Mouse (Mus musculus): ENCODE measurements around the gene Gng7. TPM values are rescaled to one million over a fixed set of nuclear protein-coding genes. Genes with fewer than 3 reads are reported as not detected.

The Gng7 gene
- polyA plus RNA-seq, 1 experiment: 3.0 TPM

GRCm38 (mm10) chr10:80989446-80989845, 25.3 kb downstream of the Gng7 start:
- no peak for DNase-seq

GRCm38 (mm10) chr10:80987709-80988441, 26.9 kb downstream of the Gng7 start:
- peaks cover 10% of the 10 kb centered on the region for H3K4me1 ChIP-seq (ENCODE audit: control insufficient read depth, insufficient read depth, low read length)
- WGBS: 8% methylated on average over 10 of the region's 10 CpGs
- no peak overlapping the region for H3K4me3 ChIP-seq (replicated peaks; ENCODE audit: extremely low read depth, low read depth, low read length)
- TF ChIP-seq POLR2A (IDR thresholded peaks at IDR 0.05; ENCODE audit: borderline replicate concordance, extremely low read depth, low read depth, low read length) (no peak), CTCF (IDR thresholded peaks at IDR 0.05; ENCODE audit: insufficient read depth, low read length) (peak; percentile 92)
- peak; percentile 84 for DNase-seq

More at GRCm38 (mm10) chr10:80989446-80989845, 25.3 kb downstream of the Gng7 start:
- WGBS: 58% methylated on average over 6 of the region's 6 CpGs
- peaks cover 10% of the 10 kb centered on the region for H3K4me1 ChIP-seq (ENCODE audit: control insufficient read depth, insufficient read depth, low read length)
- no peak overlapping the region for H3K4me3 ChIP-seq (replicated peaks; ENCODE audit: extremely low read depth, low read depth, low read length)
- TF ChIP-seq CTCF (IDR thresholded peaks at IDR 0.05; ENCODE audit: insufficient read depth, low read length): no peak
- no peak for TF ChIP-seq POLR2A (IDR thresholded peaks at IDR 0.05; ENCODE audit: borderline replicate concordance, extremely low read depth, low read depth, low read length)

- DNase-seq: peak; percentile 48
- 60% methylated on average over 6 of the region's 6 CpGs for WGBS
- TF ChIP-seq CTCF (IDR thresholded peaks at IDR 0.05; ENCODE audit: insufficient read depth, low read length) (no peak), POLR2A (IDR thresholded peaks at IDR 0.05; ENCODE audit: borderline replicate concordance, extremely low read depth, low read depth, low read length) (no peak)
- H3K4me1 ChIP-seq (ENCODE audit: control insufficient read depth, insufficient read depth, low read length): peaks cover 10% of the 10 kb centered on the region
- no peak overlapping the region for H3K4me3 ChIP-seq (replicated peaks; ENCODE audit: extremely low read depth, low read depth, low read length)
Observed at GRCm38 (mm10) chr10:80986754-80987153, 28.0 kb downstream of the Gng7 start.

- TF ChIP-seq CTCF (IDR thresholded peaks at IDR 0.05; ENCODE audit: insufficient read depth, low read length) (no peak), POLR2A (IDR thresholded peaks at IDR 0.05; ENCODE audit: borderline replicate concordance, extremely low read depth, low read depth, low read length) (peak; percentile 24; the same call in 1 of the 2 replicates)
- DNase-seq: no peak
- WGBS: 17% methylated on average over 13 of the region's 13 CpGs
- Histone ChIP-seq H3K4me3 (replicated peaks; ENCODE audit: extremely low read depth, low read depth, low read length) (peak overlapping the region; percentile 52), H3K4me1 (ENCODE audit: control insufficient read depth, insufficient read depth, low read length) (peaks cover 10% of the 10 kb centered on the region)
Observed at GRCm38 (mm10) chr10:80985970-80986701, 28.6 kb downstream of the Gng7 start.

GRCm38 (mm10) chr10:80985241-80985969, 29.3 kb downstream of the Gng7 start:
- TF ChIP-seq CTCF (IDR thresholded peaks at IDR 0.05; ENCODE audit: insufficient read depth, low read length) (no peak), POLR2A (IDR thresholded peaks at IDR 0.05; ENCODE audit: borderline replicate concordance, extremely low read depth, low read depth, low read length) (0 out of 2 replicates have a peak, but pooled peaks have one; percentile 16)
- Histone ChIP-seq H3K4me3 (replicated peaks; ENCODE audit: extremely low read depth, low read depth, low read length) (peak overlapping the region; percentile 52), H3K4me1 (ENCODE audit: control insufficient read depth, insufficient read depth, low read length) (peaks cover 10% of the 10 kb centered on the region)
- WGBS: 8% methylated on average over 37 of the region's 37 CpGs
- peak; percentile 77 for DNase-seq

- Histone ChIP-seq H3K4me3 (replicated peaks; ENCODE audit: extremely low read depth, low read depth, low read length) (no peak overlapping the region), H3K4me1 (ENCODE audit: control insufficient read depth, insufficient read depth, low read length) (peaks cover 10% of the 10 kb centered on the region)
- 87% methylated on average over 12 of the region's 12 CpGs for WGBS
- DNase-seq: no peak
- TF ChIP-seq POLR2A (IDR thresholded peaks at IDR 0.05; ENCODE audit: borderline replicate concordance, extremely low read depth, low read depth, low read length) (no peak), CTCF (IDR thresholded peaks at IDR 0.05; ENCODE audit: insufficient read depth, low read length) (no peak)
Observed at GRCm38 (mm10) chr10:80984223-80984622, 30.5 kb downstream of the Gng7 start.

GRCm38 (mm10) chr10:80982381-80982780, 32.4 kb downstream of the Gng7 start:
- peaks cover 7% of the 10 kb centered on the region for H3K4me1 ChIP-seq (ENCODE audit: control insufficient read depth, insufficient read depth, low read length)
- DNase-seq: no peak
- TF ChIP-seq CTCF (IDR thresholded peaks at IDR 0.05; ENCODE audit: insufficient read depth, low read length) (no peak), POLR2A (IDR thresholded peaks at IDR 0.05; ENCODE audit: borderline replicate concordance, extremely low read depth, low read depth, low read length) (no peak)
- WGBS: 56% methylated on average over 4 of the region's 4 CpGs
- no peak overlapping the region for H3K4me3 ChIP-seq (replicated peaks; ENCODE audit: extremely low read depth, low read depth, low read length)

- Histone ChIP-seq H3K4me3 (replicated peaks; ENCODE audit: extremely low read depth, low read depth, low read length) (no peak overlapping the region), H3K4me1 (ENCODE audit: control insufficient read depth, insufficient read depth, low read length) (peaks cover 5% of the 10 kb centered on the region)
- no peak for TF ChIP-seq POLR2A (IDR thresholded peaks at IDR 0.05; ENCODE audit: borderline replicate concordance, extremely low read depth, low read depth, low read length)
- no peak for TF ChIP-seq CTCF (IDR thresholded peaks at IDR 0.05; ENCODE audit: insufficient read depth, low read length)
- no peak for DNase-seq
- WGBS: 47% methylated on average over 7 of the region's 7 CpGs
Observed at GRCm38 (mm10) chr10:80981564-80982112, 33.1 kb downstream of the Gng7 start.

- no peak for DNase-seq
- peaks cover 3% of the 10 kb centered on the region for H3K4me1 ChIP-seq (ENCODE audit: control insufficient read depth, insufficient read depth, low read length)
- TF ChIP-seq CTCF (IDR thresholded peaks at IDR 0.05; ENCODE audit: insufficient read depth, low read length): no peak
- TF ChIP-seq POLR2A (IDR thresholded peaks at IDR 0.05; ENCODE audit: borderline replicate concordance, extremely low read depth, low read depth, low read length): no peak
- WGBS: 87% methylated on average over 11 of the region's 11 CpGs
- H3K4me3 ChIP-seq (replicated peaks; ENCODE audit: extremely low read depth, low read depth, low read length): no peak overlapping the region
Observed at GRCm38 (mm10) chr10:80975478-80975877, 39.3 kb downstream of the Gng7 start.
